Mouse (Mus musculus) myocyte (in vitro differentiated cells): Measurements from ENCODE around the gene Tlr9. TPM values are rescaled to one million over a fixed set of nuclear protein-coding genes. Genes with fewer than 3 reads are reported as not detected.

Experiments
- H3K27me3 ChIP-seq: one replicate; pipeline ENCODE4 v1.6.1; 2011; ENCODE audit not compliant: control insufficient read depth, insufficient read depth, insufficient read length
- H3K36me3 ChIP-seq: one replicate; pipeline ENCODE4 v1.6.1; 2011; ENCODE audit not compliant: control insufficient read depth, insufficient read depth
- H3K4me2 ChIP-seq: one replicate; pipeline ENCODE4 v1.6.1; 2011; ENCODE audit warnings: low read depth, control low read depth
- H3K4me3 ChIP-seq: one replicate; pipeline ENCODE4 v1.5.1; 2011; ENCODE audit warnings: mild to moderate bottlenecking, control low read depth, moderate library complexity
- H3K79me2 ChIP-seq: one replicate; pipeline ENCODE4 v1.6.1; 2011; ENCODE audit not compliant: control insufficient read depth, insufficient read depth
- H3ac ChIP-seq: one replicate; pipeline ENCODE4 v1.6.1; 2011; ENCODE audit not compliant: control insufficient read depth, insufficient read length
- CEBPB ChIP-seq: IDR thresholded peaks from 2 replicates; pipeline ENCODE4 v1.6.1; 2011; ENCODE audit warnings: mild to moderate bottlenecking, moderate library complexity; ENCODE audit not compliant: poor library complexity, insufficient read depth, severe bottlenecking
- E2F4 ChIP-seq: IDR thresholded peaks from one replicate; pipeline ENCODE4 v1.6.1; 2011; ENCODE audit warnings: mild to moderate bottlenecking, control low read depth, moderate library complexity; ENCODE audit not compliant: insufficient read depth
- MAX ChIP-seq: IDR thresholded peaks from one replicate; pipeline ENCODE4 v1.6.1; 2011; ENCODE audit warnings: low read depth, mild to moderate bottlenecking, control low read depth
- MYOD1 ChIP-seq, 3 experiments: IDR thresholded peaks; one replicate each; pipeline ENCODE4 v1.6.1; 2011; ENCODE audit warnings: control low read depth in 2 of 3, low read depth in 2 of 3, mild to moderate bottlenecking in 2 of 3, moderate library complexity in 1 of 3; ENCODE audit not compliant: insufficient read length in 2 of 3, control insufficient read depth in 1 of 3
- MYOG ChIP-seq, 3 experiments: IDR thresholded peaks; one replicate each; pipeline ENCODE4 v1.6.1; 2011; ENCODE audit warnings: control low read depth in 2 of 3, low read depth in 2 of 3, mild to moderate bottlenecking in 2 of 3; ENCODE audit not compliant: insufficient read length in 2 of 3, control insufficient read depth in 1 of 3, insufficient read depth in 1 of 3
- POLR2A ChIP-seq: IDR thresholded peaks from one replicate; pipeline ENCODE4 v1.6.1; 2011; ENCODE audit warnings: low read depth, mild to moderate bottlenecking, control low read depth, moderate library complexity; ENCODE audit not compliant: insufficient read length
- POLR2AphosphoS2 ChIP-seq: IDR thresholded peaks from one replicate; pipeline ENCODE4 v1.6.1; 2011; ENCODE audit warnings: low read depth, control low read depth; ENCODE audit not compliant: insufficient read length
- REST ChIP-seq: IDR thresholded peaks from one replicate; pipeline ENCODE4 v1.6.1; 2011; ENCODE audit warnings: mild to moderate bottlenecking, control low read depth, moderate library complexity; ENCODE audit not compliant: insufficient read depth, insufficient read length
- SRF ChIP-seq: IDR thresholded peaks from one replicate; pipeline ENCODE4 v1.6.1; 2011; ENCODE audit warnings: low read depth; ENCODE audit not compliant: control insufficient read depth, insufficient read length
- TCF12 ChIP-seq: IDR thresholded peaks from one replicate; pipeline ENCODE4 v1.6.1; 2011; ENCODE audit warnings: mild to moderate bottlenecking, control low read depth; ENCODE audit not compliant: poor library complexity, insufficient read depth, severe bottlenecking
- TCF3 ChIP-seq: IDR thresholded peaks from one replicate; pipeline ENCODE4 v1.6.1; 2011; ENCODE audit warnings: low read depth, control low read depth; ENCODE audit not compliant: insufficient read length
- USF1 ChIP-seq: IDR thresholded peaks from one replicate; pipeline ENCODE4 v1.6.1; 2011; ENCODE audit warnings: low read depth, mild to moderate bottlenecking, control low read depth, moderate library complexity
- polyA plus RNA-seq: library from polyadenylated mRNA; unstranded; fragments of >200 nt; fragmentation: generic; extraction: Trizol; gene quantifications from one replicate; pipeline ENCODE4 v1.2.1, GENCODE M21; 2012; ENCODE audit warnings: missing spikeins

Tlr9 gene
- polyA plus RNA-seq, 1 experiment, result not detected

DNA sequence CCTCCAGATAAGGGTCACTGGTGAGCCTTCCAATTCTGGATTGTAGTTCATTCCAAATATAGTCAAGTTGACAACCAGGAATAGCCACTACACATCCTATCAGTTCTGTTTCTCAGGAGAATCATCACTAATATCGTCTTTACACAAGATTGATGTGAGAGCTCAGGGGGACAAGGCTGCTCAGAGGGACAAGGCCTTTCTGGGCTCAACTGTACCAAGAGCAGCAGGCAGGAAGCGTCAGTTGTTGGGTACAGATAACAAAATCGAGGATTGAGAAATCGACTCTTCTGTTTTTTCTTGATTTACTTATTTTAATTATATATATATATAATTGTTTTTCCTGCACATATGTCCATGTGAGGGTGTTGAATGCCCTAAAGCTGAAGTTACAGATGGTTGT is 36.0 kb downstream of the Tlr9 start:
- H3K79me2 ChIP-seq, result no peaks in the 10 kb centered on the region
- no peak overlapping the region for H3K4me2 ChIP-seq
- H3ac ChIP-seq, result no peak overlapping the region
- TF ChIP-seq MYOG (IDR thresholded peaks at IDR 0.05; ENCODE audit: control insufficient read depth in 1 of 3, insufficient read depth in 1 of 3, insufficient read length in 2 of 3, low read depth in 2 of 3) (no peak), MAX (no peak), CEBPB (no peak), MYOD1 (IDR thresholded peaks at IDR 0.05; ENCODE audit: control insufficient read depth in 1 of 3, insufficient read length in 2 of 3, low read depth in 2 of 3) (no peak), REST (no peak), USF1 (no peak), TCF12 (no peak), POLR2AphosphoS2 (no peak), POLR2A (no peak), TCF3 (no peak), E2F4 (no peak)
- peaks cover 19% of the 10 kb centered on the region for H3K27me3 ChIP-seq
- no peaks in the 10 kb centered on the region for H3K36me3 ChIP-seq
- no peak overlapping the region for H3K4me3 ChIP-seq

DNA sequence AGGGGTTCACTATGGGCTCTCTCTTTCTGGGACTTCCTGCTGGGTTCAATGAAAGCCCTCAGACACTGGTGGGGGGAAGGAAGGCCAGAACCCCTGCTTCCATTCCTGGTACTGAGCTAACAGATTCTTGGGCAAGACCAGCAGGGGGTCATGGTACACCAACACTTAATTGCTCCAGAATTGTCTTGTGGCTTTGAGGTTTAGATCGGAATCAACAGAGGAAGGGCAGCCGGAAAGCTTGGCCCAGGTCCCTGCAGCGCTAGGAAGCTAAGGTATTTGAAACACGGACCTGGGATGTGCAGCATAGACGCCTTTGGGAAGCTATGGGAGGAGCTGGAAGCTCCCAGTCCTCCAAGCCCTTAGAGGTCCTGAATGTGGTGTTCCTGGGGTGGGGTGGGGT is 36.6 kb downstream of the Tlr9 start:
- Histone ChIP-seq H3K27me3 (peaks cover 19% of the 10 kb centered on the region), H3K4me2 (no peak overlapping the region), H3K36me3 (no peaks in the 10 kb centered on the region), H3K79me2 (no peaks in the 10 kb centered on the region), H3K4me3 (no peak overlapping the region), H3ac (no peak overlapping the region)
- TF ChIP-seq REST (no peak), USF1 (no peak), MAX (no peak), SRF (no peak), MYOG (IDR thresholded peaks at IDR 0.05; ENCODE audit: control insufficient read depth in 1 of 3, insufficient read depth in 1 of 3, insufficient read length in 2 of 3, low read depth in 2 of 3) (no peak), CEBPB (no peak), TCF3 (no peak), MYOD1 (IDR thresholded peaks at IDR 0.05; ENCODE audit: control insufficient read depth in 1 of 3, insufficient read length in 2 of 3, low read depth in 2 of 3) (no peak), TCF12 (no peak), E2F4 (no peak), POLR2AphosphoS2 (no peak), POLR2A (no peak)

DNA sequence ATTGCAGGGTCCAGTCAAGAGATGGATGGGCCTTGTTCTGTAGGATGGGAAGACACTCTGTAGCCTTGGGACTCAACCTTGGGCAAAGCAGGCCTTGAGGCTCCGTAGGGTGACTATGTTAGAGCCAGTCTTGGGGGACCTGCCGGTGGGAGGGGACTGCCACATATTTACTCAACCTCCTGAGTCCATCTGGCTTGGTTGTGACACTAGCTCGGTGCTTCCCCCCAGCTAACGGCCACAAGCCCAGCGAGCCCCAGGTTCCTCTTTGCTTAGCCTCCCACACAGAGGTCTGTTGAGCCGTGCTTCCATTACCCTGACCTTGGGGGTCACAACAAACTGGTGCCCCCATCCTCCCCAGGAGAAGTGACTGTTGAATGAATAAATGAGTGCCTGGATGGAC is 38.7 kb downstream of the Tlr9 start:
- Histone ChIP-seq H3K27me3 (peaks cover 19% of the 10 kb centered on the region), H3ac (no peak overlapping the region), H3K36me3 (no peaks in the 10 kb centered on the region), H3K4me2 (no peak overlapping the region), H3K4me3 (no peak overlapping the region), H3K79me2 (no peaks in the 10 kb centered on the region)
- TF ChIP-seq MAX (no peak), USF1 (no peak), TCF12 (no peak), CEBPB (no peak), MYOD1 (IDR thresholded peaks at IDR 0.05; ENCODE audit: control insufficient read depth in 1 of 3, insufficient read length in 2 of 3, low read depth in 2 of 3) (no peak), REST (no peak), TCF3 (no peak), E2F4 (no peak), POLR2A (no peak), POLR2AphosphoS2 (no peak)

DNA sequence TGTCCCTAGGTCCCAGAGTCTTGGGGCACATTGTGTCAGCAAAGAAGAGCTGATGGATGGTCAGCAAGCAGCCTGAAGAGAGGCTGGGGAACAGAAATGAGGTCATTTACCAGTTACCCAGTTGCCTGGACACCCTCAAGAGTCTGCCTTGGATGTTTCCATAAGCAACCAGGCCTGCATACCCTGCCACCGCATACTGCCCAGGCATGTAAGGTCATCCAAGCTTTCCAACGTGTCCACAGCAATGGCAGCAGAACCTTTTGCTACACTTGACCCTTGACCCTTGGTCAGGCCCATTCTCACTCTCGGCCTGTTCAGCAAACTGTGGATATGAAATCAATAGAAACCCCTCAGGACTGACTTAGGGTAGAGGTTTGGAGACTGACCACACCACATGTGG is 39.1 kb downstream of the Tlr9 start:
- H3K4me3 ChIP-seq, result no peak overlapping the region
- no peak overlapping the region for H3K4me2 ChIP-seq
- peaks cover 16% of the 10 kb centered on the region for H3K27me3 ChIP-seq
- H3K36me3 ChIP-seq, result no peaks in the 10 kb centered on the region
- TF ChIP-seq REST, result no peak
- TF ChIP-seq MAX, result no peak
- TF ChIP-seq TCF3, result no peak
- TF ChIP-seq TCF12, result no peak
- TF ChIP-seq USF1, result no peak
- no peak for TF ChIP-seq E2F4
- no peak for TF ChIP-seq MYOD1 (IDR thresholded peaks at IDR 0.05; ENCODE audit: control insufficient read depth in 1 of 3, insufficient read length in 2 of 3, low read depth in 2 of 3)
- no peak for TF ChIP-seq POLR2AphosphoS2
- TF ChIP-seq MYOG (IDR thresholded peaks at IDR 0.05; ENCODE audit: control insufficient read depth in 1 of 3, insufficient read depth in 1 of 3, insufficient read length in 2 of 3, low read depth in 2 of 3), result no peak
- no peak for TF ChIP-seq SRF
- no peak for TF ChIP-seq CEBPB
- no peak for TF ChIP-seq POLR2A
- no peaks in the 10 kb centered on the region for H3K79me2 ChIP-seq
- no peak overlapping the region for H3ac ChIP-seq

DNA sequence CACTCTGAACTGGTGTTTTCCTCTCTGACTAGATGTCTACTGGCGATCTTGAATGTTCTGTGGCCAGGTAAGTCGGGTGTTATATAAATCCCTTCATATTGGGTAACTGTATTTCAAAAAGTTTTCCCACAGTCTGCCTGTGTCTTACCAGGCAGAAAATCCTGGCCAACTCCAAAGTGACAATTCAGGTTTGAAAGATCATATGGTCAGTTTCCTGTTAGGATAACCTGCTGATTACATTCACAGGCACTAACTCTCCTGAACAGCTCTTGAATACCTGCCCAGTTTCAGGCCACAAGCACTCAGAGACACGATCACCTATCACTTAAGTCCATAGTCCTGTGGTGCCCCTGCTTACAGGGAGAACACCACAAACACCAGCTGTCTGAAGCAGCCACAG is 39.7 kb downstream of the Tlr9 start:
- Histone ChIP-seq H3K36me3 (no peaks in the 10 kb centered on the region), H3K4me2 (no peak overlapping the region), H3K79me2 (no peaks in the 10 kb centered on the region), H3K4me3 (no peak overlapping the region), H3K27me3 (peaks cover 10% of the 10 kb centered on the region), H3ac (no peak overlapping the region)
- no peak for TF ChIP-seq TCF12
- TF ChIP-seq POLR2AphosphoS2, result no peak
- no peak for TF ChIP-seq TCF3
